Mouse (Mus musculus) embryonic fibroblast, embryonic 13.5 days (primary cell): Measurements from ENCODE around the gene Edn2.

Experiments used
- CTCF ChIP-seq: IDR thresholded peaks from 2 replicates; pipeline ENCODE4 v1.5.1; 2011; ENCODE audit warnings: mild to moderate bottlenecking, control low read depth, low read length, moderate library complexity, borderline replicate concordance; ENCODE audit not compliant: insufficient read depth
- POLR2A ChIP-seq: IDR thresholded peaks from 2 replicates; pipeline ENCODE4 v1.6.1; 2011; ENCODE audit warnings: low read depth, mild to moderate bottlenecking, control low read depth, low read length, moderate library complexity

DNA sequence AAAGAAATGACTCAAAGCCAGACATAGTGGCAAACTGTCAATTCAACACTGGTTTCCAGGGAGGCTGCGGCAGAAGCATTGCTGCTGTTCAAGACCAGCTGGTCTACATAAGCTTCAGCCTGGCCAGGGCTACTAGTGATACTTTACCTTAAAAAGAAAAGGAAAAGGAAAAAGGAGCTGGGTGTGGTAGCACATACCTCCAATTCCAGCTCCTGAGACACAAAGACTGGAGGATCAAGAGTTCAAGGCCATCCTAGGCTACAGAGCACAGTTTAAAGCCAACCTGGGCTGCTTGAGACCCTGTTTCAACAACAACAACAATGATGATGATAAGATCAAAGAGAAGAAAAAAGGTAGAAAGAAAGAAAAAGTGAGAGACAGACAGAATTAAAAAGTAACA is 25.4 kb downstream of the Edn2 start:
- TF ChIP-seq CTCF (no peak), POLR2A (no peak)
